Mouse (Mus musculus): ENCODE data around the gene Dgkq.

DNA sequence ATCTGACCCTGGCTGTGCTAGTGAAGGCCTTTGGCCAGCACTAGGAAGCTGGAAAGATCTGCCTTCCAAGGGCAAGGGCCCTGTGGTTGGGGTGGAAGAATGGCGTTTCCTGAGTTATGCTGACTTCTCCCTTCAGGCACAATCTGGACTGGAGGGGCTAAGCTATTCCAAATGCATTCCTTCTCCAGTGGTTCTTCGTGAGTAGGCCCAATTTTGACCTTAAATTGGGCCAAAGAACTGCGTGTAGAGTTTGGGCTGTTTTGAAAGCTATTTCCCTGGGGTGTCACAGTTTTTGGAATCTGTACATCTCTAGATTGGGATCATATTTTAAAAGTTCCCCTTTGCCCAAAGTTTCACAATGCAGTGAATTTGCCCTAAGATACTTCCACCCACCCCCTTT is 27.1 kb upstream of the Dgkq start:
- TF ChIP-seq POLR2A (IDR thresholded peaks at IDR 0.05; ENCODE audit: control insufficient read depth, extremely low read depth, insufficient read depth, low read length, poor library complexity): no peak
- TF ChIP-seq CTCF (IDR thresholded peaks at IDR 0.05; ENCODE audit: borderline replicate concordance, control insufficient read depth, extremely low read depth, insufficient read depth, low read length, poor library complexity): no peak

All from thymus, adult 2 months (tissue).